Mouse (Mus musculus) layer of hippocampus, postnatal 14 days (tissue): ENCODE measurements at regions not wholly inside any gene's neighbourhood (a gene's known extent, or its start where the extent isn't known, plus 50 kb on each side); places are given as distances from the start of the nearest gene placed in this dataset.

Experiments used
- DNase-seq, 2 experiments: peaks; one replicate each; pipeline ENCODE4 v3.0.0; 2021 to 2022; ENCODE audit warnings: low spot score in 2 of 2, mixed read lengths in 1 of 2

DNA sequence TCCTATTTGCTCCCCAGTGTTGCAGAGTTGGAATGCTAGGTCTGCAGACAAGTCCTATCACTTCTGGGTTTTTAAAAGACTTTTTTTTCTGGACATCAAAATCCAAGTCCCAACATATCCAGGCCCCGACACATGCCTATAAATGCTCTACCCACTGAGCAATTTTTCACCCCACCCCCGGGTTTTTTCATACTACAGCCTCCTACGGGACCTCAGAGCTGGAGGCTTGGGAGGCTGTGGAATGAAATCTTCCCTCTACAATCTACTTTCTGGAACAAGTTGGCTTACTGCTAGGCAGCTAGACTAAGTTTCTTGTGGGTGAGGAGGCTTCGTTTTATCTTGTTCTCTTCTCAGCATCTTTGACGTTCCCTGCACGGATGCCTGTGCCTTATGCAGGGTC lies 724.7 kb downstream of the Pdcd6ip start:
- no peak for DNase-seq

DNA sequence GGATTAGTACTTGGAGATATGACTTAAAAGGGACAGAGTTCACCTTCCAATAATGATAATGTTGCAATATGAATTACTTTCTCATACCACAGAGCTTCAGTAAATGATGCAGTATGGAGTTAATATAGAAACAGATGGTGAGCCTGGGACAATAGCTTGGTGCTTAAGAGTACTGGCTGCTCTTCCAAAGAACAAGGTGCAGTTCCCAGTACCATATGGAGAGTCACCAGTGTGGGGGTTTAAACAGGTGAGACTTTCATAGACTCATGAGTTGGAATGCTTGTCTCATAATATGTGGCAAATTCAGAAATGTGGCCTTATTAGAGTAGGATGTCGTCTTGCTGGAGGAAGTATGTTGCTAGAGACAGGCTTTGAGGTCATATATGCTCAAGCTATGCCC lies 715.8 kb upstream of the Arpp21 start:
- DNase-seq: no peak

DNA sequence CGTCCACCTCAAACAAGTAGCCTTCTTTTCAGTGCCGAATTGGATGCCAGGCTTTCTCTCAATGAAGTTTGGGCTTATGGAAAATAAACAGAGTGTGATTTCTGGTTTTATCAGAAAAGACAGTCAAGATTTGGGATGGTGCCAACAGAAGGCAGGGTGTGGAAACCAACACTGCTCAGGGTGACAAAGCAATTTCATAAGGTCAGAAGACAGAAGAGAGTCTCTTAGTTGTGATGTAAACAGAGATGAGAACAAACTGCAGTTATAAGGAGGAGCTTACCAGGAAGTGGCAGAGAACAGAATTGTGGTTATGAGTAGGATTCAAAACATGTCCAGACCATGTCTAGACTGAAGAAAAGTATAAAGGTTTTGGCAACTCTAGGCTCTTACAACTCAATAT lies 714.3 kb upstream of the Arpp21 start:
- DNase-seq: no peak

DNA sequence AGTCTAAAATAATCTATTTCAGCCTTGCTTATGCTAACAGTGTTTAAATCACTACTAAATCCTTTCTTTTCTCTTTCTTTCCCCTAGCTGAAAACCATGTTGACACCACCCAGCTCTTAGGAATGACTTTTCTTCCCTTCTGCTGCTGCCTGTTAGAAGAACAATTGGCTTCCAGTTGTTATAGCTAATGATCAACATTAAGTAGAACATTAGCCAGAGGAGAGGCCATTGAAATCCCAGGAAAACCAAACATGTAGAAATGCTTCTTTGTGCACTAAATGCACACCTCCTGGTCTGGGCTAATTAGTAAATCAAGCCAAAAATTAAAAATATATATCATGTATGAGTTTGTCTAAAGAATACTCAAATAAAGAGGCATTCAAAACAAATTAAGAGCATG lies 703.0 kb upstream of the Arpp21 start:
- no peak for DNase-seq

DNA sequence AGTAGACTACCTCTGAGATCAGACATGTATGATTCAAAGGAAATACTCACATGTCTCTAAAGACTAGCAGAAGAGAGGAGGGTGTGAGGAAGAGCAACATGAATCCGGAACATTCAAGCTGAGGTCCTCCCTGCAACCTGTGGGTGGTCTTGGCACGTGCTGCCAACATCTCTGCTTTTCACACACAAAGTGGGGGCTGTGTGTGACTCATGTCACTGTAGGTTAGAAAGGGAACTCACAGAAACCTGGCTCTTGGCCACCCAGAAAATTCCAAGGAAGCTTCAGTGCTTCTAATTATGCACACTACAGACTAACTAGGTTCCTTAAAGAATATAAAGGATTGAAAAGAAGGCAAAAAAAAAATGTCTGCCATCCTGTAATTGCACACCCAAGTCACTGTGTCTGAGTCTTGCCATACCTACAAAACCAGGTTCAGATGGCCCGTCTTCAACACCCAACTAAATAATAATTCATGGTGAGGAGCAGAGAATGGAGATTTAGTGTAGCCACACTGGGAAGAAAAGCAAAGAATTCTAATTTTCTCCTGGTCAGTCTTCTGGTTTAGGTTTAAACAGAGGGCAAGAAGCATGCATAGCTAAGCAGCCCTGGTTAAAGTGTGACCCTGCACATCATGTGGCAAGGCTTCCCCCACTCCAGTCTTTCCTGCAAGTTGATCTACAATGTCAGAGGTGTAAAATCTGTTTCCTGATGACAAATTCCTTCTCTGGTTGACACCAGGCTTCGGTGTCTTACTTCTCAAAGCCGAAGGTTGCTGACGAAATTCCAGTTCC lies 673.8 kb upstream of the Arpp21 start:
- DNase-seq: no peak

DNA sequence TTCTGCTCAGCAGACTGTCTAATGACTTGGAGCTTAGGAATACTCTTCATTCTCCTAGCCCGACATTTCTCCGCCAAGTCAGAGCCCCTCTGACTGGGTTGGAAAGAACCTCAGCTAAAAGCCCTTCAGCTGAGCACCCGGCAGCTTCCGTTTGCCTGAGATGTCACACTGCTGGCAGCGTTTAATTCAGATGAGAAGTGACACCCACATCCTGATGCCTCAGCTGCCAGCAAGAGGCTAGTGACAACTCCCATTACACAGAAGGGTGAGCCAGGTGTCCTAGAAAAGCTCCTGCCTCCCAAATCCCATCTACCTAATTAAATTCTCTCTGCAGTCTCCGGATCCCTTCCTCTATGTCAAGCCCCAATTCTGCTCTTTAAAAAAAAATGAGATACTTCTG lies 670.2 kb upstream of the Arpp21 start:
- peak in 1 of 2 experiments; percentile 6 for DNase-seq

DNA sequence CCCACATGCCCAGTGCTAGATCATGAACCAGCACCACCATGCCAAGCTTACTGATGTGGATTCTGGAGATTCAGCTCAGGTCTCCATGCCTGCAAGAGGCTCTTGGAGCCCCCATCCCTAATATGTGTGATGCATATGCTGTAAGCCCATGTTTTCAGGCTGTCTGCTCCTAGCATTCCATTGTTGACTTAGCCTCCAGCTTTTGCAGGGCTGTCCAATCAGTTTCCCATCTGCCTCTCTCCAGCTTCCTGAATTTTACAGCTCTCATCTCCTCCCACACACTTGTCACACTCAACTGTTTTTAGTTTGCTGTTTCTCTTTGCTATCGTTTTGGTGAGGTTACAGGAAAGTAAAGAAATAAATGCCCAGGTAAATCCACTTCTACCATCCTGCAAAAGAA lies 629.2 kb upstream of the Arpp21 start:
- peak; percentile 41 to 73 for DNase-seq

DNA sequence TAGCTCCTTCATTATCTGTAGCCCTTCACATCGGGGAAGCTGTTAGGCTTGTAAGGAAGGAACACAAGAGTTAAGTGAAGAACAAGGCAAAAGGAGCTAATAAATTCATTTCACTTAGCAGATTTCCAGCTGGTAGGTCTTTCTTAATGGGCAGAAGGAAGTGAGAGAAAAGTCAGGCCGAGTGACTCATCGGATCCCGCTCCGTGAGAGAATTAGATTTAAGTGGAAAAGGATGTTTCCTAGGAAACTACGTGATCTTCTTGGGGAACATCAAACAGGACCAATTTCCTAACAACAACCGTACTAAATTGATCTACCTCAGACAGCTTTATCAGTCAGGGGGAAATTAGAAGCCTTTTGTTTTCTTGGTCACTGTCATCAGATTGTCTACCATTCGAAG lies 625.4 kb upstream of the Arpp21 start:
- DNase-seq: peak in 1 of 2 experiments; percentile 25

DNA sequence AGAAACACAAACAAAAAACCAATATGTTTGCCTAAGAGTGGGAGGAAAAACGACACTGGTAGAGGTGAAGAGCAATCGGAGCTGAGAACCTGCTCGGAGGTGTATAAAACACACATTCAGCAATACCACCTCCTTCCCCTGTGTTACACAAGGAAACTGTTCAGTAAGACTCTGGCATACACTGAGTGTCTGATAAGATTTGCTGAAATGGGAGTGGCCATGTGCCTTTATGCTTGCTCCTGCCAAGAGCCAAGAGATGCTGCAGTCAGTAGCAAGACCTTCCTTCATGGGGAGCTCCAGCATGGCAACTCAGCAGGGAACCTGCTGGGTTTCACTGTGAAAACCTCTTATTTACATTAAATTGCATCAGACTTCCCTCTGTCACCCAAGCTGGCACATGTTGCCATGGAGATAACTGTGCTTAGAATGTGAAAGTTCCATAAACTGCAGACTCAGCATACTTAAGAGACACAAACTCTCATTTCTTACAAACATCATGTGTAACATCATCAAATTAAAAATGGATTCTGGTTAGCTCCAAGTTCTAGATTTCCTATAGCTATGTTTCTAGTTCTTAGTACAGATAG lies 624.7 kb upstream of the Arpp21 start:
- peak in 1 of 2 experiments; percentile 20 for DNase-seq

DNA sequence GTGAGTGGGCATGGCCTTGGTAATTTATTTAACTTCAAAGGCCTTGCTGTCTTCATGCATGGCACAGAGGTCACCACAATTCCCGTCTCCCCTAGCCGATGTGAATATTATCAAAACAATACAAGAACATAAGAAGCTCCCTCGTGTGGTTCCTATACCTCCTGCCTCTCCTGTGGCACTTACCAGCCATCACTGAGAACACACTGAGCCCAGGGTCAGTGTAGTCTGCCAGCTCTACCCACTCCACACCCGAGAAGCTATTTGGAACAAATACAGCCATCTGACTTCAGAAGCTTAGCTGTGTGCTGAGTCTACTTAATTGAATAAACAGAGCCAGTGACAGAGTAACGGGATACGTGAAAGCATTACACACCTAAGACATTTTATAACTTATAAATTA lies 605.7 kb upstream of the Arpp21 start:
- DNase-seq: no peak

DNA sequence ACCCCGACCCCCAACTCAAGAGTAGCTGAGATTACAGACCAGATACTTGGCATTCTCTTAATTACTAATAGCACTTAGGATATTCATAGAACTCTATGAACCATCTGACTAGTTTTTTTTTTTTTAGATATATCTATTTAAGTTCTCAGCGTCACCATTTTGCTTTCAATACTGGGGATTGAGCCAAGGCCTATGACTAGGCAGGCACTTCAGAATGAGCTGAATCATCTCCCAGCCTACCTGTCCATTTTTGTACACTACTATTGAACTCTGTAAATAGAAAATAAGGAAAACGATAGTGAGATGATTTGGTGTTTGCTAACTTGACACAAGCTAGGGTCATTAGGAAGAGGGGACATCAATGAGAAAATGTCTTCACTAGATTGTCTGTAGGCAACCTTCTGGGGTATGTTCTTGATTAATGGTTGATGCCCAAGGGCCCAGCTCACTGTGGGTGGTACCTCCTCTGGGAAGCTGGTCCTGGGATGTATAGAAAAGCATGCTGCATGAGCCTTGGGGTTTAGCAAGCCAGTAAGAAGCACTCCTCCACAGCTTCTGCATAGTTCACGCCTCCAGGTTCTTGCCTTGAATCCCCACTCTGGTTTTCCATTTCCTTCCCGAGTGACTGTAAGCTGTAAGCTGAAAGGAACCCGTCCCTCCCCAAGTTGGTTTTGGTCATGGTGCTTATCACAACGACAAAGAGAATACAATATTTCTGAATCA lies 603.5 kb upstream of the Arpp21 start:
- no peak for DNase-seq

DNA sequence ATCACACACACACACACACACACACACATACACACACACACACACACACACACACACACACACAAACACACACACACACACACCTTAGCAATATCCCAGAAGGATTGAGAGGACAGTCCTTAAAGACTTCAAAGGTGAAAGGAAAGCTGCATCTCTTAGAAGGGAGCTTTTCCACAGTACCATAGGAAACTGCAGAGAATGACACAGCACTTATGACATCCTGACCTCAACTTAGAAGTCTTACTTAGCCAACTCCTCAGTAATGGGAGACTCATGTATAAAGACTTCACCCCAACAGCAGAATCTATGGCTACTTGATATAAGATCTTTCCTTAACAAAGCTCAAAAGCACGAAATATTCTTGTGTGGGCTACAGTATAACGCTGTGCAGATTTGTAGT lies 601.8 kb upstream of the Arpp21 start:
- no peak for DNase-seq

DNA sequence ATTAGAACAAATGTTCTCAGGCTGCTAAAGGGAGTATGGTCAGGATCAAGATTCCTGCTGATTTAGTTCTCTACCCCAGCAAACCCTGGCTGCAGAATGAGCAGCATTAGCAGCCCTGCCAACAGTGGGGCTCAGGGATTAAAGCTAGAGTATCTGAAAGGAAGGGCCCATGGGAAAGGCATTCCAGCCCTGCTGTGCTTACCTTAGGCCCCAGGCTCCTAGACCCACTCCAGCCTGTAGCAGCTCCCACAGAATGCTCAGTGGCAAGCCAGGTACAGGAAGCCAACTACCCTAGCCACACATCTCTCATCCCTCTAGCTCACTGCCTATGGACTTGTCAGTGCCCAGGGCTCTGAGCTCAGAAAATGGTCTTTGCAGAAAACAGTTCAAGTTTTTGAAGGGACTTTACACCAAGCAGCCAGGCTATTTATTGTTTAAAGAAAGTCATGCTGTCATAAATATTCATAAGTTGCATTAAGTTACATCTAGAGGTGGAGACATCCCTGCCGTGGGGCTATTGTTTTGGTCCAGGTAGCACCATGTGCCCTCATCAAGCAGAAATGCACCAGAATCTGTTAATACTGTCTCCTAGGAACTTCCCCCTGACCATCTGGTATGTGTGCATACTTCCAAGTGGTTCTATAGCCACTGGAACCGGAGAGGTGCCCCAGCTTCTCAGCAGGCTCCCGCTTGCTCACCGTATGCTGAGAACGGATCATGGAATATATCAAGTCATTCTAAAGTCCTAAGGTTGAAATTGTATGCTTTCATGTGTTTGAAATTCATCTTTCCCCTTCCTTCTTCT lies 598.9 kb upstream of the Arpp21 start:
- DNase-seq: no peak

DNA sequence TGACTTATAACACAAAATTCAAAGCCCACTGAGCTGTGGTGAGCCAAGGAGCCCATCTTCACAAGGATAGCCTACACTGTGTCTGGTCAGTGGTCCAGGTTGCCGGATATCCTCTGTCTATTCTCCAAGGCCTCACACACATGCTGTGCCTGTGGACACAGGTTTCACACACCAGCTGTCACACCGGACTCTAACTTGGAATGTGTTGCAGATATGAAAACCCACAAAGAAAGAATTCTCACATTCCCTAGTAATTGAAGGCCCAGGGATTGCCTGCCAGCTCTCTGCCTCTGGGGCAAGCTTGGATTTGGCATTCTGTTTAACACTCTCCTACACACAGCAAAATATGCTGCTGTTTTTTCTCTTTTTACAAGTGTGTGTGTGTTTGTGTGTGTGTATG lies 595.4 kb upstream of the Arpp21 start:
- peak in 1 of 2 experiments; percentile 22 for DNase-seq

DNA sequence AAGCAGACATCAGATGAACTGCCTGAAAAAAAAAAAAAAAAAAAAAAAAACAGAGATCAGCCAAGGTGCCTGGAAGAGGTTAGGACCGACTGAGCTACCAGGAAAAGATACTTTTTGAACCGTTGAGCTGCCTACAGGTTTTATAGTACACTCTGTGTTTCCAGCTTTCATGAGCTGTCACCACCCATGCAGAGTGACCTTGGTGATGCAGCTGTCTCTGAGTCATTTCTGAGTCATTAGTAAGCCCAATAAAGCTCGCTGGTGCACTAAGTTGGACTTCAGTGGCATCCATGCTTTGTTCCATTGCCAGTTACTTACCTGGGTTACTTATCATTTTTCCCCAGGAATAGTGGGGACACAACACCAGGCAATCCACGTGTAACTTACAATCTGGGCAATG lies 592.9 kb upstream of the Arpp21 start:
- no peak for DNase-seq

DNA sequence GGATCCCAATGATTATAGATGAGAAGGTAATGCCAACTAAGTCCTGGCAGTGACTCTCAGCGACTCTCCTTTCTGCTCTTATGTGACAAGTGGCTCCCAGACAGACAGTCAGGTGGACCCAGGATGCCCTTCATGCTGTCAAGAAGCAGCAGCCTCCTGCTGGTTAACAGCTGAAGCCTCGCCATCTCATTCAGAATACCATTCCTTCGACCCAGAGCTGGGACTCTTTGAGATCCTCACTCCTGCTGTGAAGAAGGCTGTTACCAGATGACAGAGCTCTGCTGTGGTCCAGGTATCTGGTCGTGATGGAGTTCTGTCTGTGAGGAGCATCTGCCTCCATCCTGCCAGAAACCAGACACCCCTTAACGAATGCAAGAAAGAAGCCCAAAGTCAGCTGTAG lies 590.9 kb upstream of the Arpp21 start:
- DNase-seq: no peak

DNA sequence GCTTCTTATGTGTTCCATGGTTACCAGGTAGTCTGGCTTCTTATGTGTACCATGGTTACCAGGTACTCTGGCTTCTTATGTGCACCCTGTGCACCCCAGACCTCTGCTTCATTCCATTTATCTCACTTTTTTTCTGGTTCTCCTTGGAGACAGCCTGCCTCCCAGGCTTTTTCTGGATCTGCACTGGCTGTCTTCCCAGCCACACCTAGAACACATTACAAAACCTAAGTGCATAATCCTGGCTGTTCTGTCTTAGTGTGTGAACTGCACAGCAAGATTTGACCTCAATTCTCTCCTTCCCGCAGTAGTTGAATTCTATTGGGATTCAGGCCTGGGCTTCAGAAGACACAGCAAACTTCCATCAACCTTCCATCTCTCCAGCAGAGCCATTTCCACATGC lies 586.2 kb upstream of the Arpp21 start:
- no peak for DNase-seq

DNA sequence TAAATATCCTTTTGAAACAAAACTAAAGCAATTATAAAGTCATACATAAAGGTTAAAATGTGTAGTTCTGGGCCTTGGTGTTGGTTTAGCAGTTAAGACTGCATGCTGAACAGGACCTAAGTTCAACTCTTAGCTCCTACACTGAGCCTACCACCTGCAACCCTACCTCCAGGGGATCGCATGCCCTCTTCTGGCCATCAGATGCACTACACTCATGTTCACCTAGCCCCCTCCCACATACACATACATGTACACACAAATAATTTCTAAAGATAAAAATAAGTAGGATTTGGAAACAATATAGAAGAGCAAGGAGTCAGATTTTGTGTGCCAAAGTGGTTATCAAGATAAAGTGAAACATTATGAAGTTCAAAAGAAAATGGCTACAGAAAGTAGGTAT lies 576.2 kb upstream of the Arpp21 start:
- no peak for DNase-seq

DNA sequence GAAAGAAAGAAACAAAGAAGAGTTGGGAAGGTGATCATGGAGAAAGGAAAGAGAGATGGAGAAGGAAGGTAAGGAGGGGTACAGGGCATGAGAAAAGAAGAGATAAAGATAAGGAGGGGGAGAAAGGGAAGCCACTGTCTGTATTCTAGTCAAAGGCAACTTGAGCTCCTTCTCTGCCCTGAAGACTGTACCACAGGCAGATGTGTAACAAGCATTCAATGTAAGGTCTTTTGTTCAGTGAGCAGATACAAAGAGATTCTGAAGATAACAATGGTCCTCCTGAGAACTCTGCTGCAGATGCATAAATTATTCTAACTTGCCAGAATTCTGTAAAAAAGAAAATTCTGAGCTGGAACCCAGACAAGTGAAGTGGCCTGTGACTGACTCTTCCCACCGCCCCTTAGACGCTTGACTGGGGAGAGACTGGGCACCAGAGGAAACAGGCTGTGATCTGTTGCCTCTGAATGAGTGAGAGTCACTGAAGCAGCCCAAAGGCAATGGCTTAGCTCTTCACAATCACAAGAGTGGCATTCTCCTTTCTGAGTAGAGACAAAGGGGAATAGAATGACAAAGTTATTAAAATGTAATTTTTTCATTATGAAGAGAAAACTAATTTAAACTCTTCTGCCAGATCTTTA lies 564.0 kb upstream of the Arpp21 start:
- DNase-seq: no peak

DNA sequence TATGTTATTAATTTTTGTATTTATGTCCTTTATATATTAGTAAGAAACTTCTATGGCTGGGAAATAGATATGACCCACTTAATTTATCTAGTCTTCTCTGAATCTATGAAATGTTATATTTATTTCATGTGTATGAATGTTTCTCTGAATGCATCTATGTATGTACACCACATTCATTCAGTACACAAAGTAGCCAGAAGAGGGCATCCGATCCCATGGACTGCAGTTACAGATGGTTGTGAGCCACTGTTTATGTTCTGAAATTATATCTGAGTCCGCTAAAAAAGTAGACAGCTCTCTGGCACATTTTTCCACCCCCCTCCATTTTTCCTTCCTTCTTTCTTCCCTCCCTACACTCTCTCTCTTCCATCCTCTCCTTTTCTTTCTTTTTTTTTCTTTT lies 557.8 kb upstream of the Arpp21 start:
- no peak for DNase-seq

DNA sequence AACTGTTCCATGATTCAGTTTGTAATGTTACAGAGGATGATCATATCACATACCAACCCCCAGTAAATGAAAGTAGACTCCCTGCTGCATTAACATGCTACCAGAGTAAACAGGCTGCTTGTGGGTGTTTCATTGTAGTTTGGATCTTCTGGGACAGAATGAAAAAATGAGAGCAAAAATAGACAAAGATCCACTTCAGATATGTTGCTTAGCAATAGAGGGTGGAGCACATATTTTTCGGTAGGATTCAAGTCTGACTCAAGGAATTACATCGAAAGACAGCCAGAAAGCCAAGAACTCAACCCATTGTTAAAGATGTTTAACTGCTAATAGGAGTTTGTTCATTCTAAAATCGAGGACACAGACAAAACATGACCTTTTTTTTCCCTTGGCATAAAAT lies 536.2 kb upstream of the Arpp21 start:
- DNase-seq: peak in 1 of 2 experiments; percentile 20
